ENCODE assay signal across 11 mouse cellular contexts in the genomic region with DNA sequence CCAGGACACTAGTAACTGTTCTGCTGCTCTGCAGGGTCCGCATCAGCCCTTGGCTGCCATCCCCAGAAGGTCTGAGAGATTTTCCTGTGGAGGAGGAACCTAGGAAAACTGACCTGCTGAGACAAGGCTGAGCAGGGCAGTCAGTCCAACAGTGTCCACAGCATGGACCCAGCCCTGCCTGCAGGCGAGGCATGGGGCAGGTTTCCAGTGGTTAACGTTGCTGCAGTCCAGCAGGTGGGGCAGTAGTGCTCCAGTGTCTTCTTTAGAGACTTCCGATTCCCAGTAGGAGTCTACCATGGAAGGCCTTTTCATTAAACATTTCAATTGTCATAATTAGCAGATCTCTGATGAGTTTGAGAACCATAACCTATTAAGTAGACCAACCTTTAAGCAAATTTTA. TPM values are rescaled to one million over a fixed set of nuclear protein-coding genes. Genes with fewer than 3 reads are reported as not detected.
DNase-seq lines count a peak whose midpoint lies in the region; ATAC-seq and TF ChIP-seq lines count a peak whose summit lies in the region.
"Had no signal": no experiment of that assay in that cellular context is flagged by ENCODE, and none has a peak within 500 bp of the region (broad histone marks: within the 10 kb centered on the region; RNA-seq: fewer than 3 reads in every experiment).

No protein-coding gene starts in this region.

- H3K9me3 ChIP-seq in liver, embryonic 14.5 days (ENCODE audit: control insufficient read depth, low read length) = no peaks in the 10 kb centered on the region
- H3K9me3 ChIP-seq: hindbrain, embryonic 15.5 days had no signal

- H3K27ac ChIP-seq in liver, embryonic 14.5 days = no peak overlapping the region
- H3K27ac ChIP-seq: hindbrain, embryonic 15.5 days had no signal

- peak; percentile 55 for TF ChIP-seq CTCF in liver, embryonic 14.5 days (IDR thresholded peaks at IDR 0.05; ENCODE audit: low read depth)

- peak; percentile 27 for DNase-seq in adrenal gland, postnatal 10 days
- no peak for DNase-seq in adrenal gland, adult 8-10 months
- no peak for DNase-seq in liver, embryonic 14.5 days (ENCODE audit: low read depth in 3 of 3, low spot score in 3 of 3)
- no peak for DNase-seq in liver
- peak; percentile 48 to 52 for DNase-seq in kidney, adult 8-10 months
- DNase-seq in lung, postnatal 4 days = peak; percentile 12 to 40
- DNase-seq in frontal cortex, postnatal 14 days (ENCODE audit: low spot score in 2 of 2) = no peak
- no peak for DNase-seq in gastrocnemius, postnatal 25 days
- DNase-seq: cerebellum, postnatal 14 days had no signal

- no peak for ATAC-seq in liver, embryonic 14.5 days (ENCODE audit: insufficient read depth)
- ATAC-seq: forebrain, embryonic 16.5 days had no signal

- no peak overlapping the region for H3K4me2 ChIP-seq in liver, embryonic 14.5 days (ENCODE audit: low read depth)
- H3K4me2 ChIP-seq: hindbrain, embryonic 15.5 days had no signal

- no peak for TF ChIP-seq EP300 in liver, embryonic 14.5 days (IDR thresholded peaks at IDR 0.05; ENCODE audit: low read depth)

- H3K4me1 ChIP-seq in liver, embryonic 14.5 days (replicated peaks; ENCODE audit: control insufficient read depth in 2 of 2, insufficient read depth in 2 of 2, low read length in 1 of 2) = no peaks in the 10 kb centered on the region; a peak in 1 of 4 replicates
- H3K4me1 ChIP-seq: hindbrain, embryonic 15.5 days had no signal

- H3K4me3 ChIP-seq in liver, embryonic 14.5 days (ENCODE audit: insufficient read depth in 1 of 2, low read depth in 2 of 2, low read length in 2 of 2) = no peak overlapping the region
- H3K4me3 ChIP-seq: hindbrain, embryonic 15.5 days had no signal

- H3K27me3 ChIP-seq in liver, embryonic 14.5 days (ENCODE audit: control insufficient read depth, insufficient read depth, low read length) = no peaks in the 10 kb centered on the region
- H3K27me3 ChIP-seq: hindbrain, embryonic 15.5 days had no signal

- no peak overlapping the region for H3K9ac ChIP-seq in liver, embryonic 14.5 days (replicated peaks)
- H3K9ac ChIP-seq: hindbrain, embryonic 15.5 days had no signal

- H3K36me3 ChIP-seq in liver, embryonic 14.5 days (replicated peaks; ENCODE audit: control insufficient read depth, insufficient read depth, low read depth) = no peaks in the 10 kb centered on the region
- H3K36me3 ChIP-seq: hindbrain, embryonic 15.5 days had no signal

- WGBS in liver, embryonic 14.5 days (ENCODE audit: insufficient replicate concordance) = 43% methylated on average over 4 of the region's 4 CpGs

RNA-seq across cellular contexts. Expression of gene Med15, which starts 10.6 kb away (rescaled TPM):
- total RNA-seq in adrenal gland, postnatal 10 days (2021) = 10 to 100 TPM; 42.7 to 55.3 TPM
- 10 to 100 TPM; 54.1 to 95.8 (median 62.0) TPM for total RNA-seq in adrenal gland, adult 8-10 months (2022)
- 18.0 and 20.6 TPM in 2 replicates for polyA plus RNA-seq in liver, embryonic 14.5 days (2012; rRNA removed)
- polyA plus RNA-seq in liver, embryonic 14.5 days (2014; fragmentation: Nextera tagmentation; extraction: Ambion mirVana) = 11.4 and 14.8 TPM in 2 replicates
- 10 to 100 TPM; 18.1 to 18.9 TPM for total RNA-seq in gastrocnemius, postnatal 25 days (2021)

RNA-seq across cellular contexts. Expression of gene Klhl22, which starts 16.1 kb away (rescaled TPM):
- total RNA-seq in adrenal gland, postnatal 10 days (2021) = 10 to 100 TPM; 30.6 to 47.9 TPM
- 10 to 100 TPM; 40.5 to 65.6 (median 50.8) TPM for total RNA-seq in adrenal gland, adult 8-10 months (2022)
- 13.1 and 14.0 TPM in 2 replicates for polyA plus RNA-seq in liver, embryonic 14.5 days (2012; rRNA removed)
- polyA plus RNA-seq in liver, embryonic 14.5 days (2014; fragmentation: Nextera tagmentation; extraction: Ambion mirVana) = 10.8 and 11.6 TPM in 2 replicates
- total RNA-seq in gastrocnemius, postnatal 25 days (2021) = 10 to 100 TPM; 15.4 to 18.8 TPM

RNA-seq across cellular contexts. Expression of gene Scarf2, which starts 53.8 kb away (rescaled TPM):
- total RNA-seq in adrenal gland, postnatal 10 days (2021) = 10 to 100 TPM; 15.0 to 16.7 TPM
- total RNA-seq in adrenal gland, adult 8-10 months (2022) = 10 to 100 TPM; 11.8 to 14.9 (median 13.1) TPM
- 3.4 and 4.3 TPM in 2 replicates for polyA plus RNA-seq in liver, embryonic 14.5 days (2012; rRNA removed)
- polyA plus RNA-seq in liver, embryonic 14.5 days (2014; fragmentation: Nextera tagmentation; extraction: Ambion mirVana) = 0.51 and 1.0 TPM in 2 replicates
- total RNA-seq in gastrocnemius, postnatal 25 days (2021) = 1 to 10 TPM; 4.7 to 5.4 TPM

Comparison
In these comparisons a context has a peak if more than half of its experiments do, and no peak if none do; other contexts are left out.
1. DNase-seq: peak in adrenal gland, postnatal 10 days (single experiment), kidney, adult 8-10 months (2 of 2) and lung, postnatal 4 days (2 of 2); none in adrenal gland, adult 8-10 months (single experiment), liver, embryonic 14.5 days (0 of 3), liver (single experiment), frontal cortex, postnatal 14 days (0 of 2) and gastrocnemius, postnatal 25 days (single experiment).